Mouse (Mus musculus): ENCODE measurements at regions not wholly inside any gene's neighbourhood (a gene's known extent, or its start where the extent isn't known, plus 50 kb on each side); places are given as distances from the start of the nearest gene placed in this dataset.

- no peak for DNase-seq (ENCODE audit: low spot score in 2 of 2)
These were observed 204.6 kb upstream of the Mme start for GRCm38 (mm10) chr3:63036691-63037090.

- no peak for DNase-seq (ENCODE audit: low spot score in 2 of 2)
These were observed 170.6 kb upstream of the Mme start for GRCm38 (mm10) chr3:63070786-63071185.

GRCm38 (mm10) chr3:63073051-63073450 lies 168.3 kb upstream of the Mme start:
- no peak for DNase-seq (ENCODE audit: low spot score in 2 of 2)

GRCm38 (mm10) chr3:63078181-63078580 lies 163.2 kb upstream of the Mme start:
- DNase-seq (ENCODE audit: low spot score in 2 of 2), result no peak

- no peak for DNase-seq (ENCODE audit: low spot score in 2 of 2)
These were observed 159.2 kb upstream of the Mme start for GRCm38 (mm10) chr3:63082161-63082560.

- no peak for DNase-seq (ENCODE audit: low spot score in 2 of 2)
These were observed 155.9 kb upstream of the Mme start for GRCm38 (mm10) chr3:63085426-63085825.

- peak in 1 of 2 experiments; percentile 1 for DNase-seq (ENCODE audit: low spot score in 2 of 2)
These were observed 148.4 kb upstream of the Mme start for GRCm38 (mm10) chr3:63092901-63093300.

GRCm38 (mm10) chr3:63115216-63115615 lies 126.1 kb upstream of the Mme start:
- no peak for DNase-seq (ENCODE audit: low spot score in 2 of 2)

GRCm38 (mm10) chr3:63131883-63132282 lies 109.5 kb upstream of the Mme start:
- no peak for DNase-seq (ENCODE audit: low spot score in 2 of 2)

- DNase-seq (ENCODE audit: low spot score in 2 of 2), result no peak
These were observed 103.8 kb upstream of the Mme start for GRCm38 (mm10) chr3:63137391-63138147.

- DNase-seq (ENCODE audit: low spot score in 2 of 2), result no peak
These were observed 95.1 kb upstream of the Mme start for GRCm38 (mm10) chr3:63146237-63146636.

- no peak for DNase-seq (ENCODE audit: low spot score in 2 of 2)
These were observed 58.7 kb upstream of the Mme start for GRCm38 (mm10) chr3:63182411-63183166.

- no peak for DNase-seq (ENCODE audit: low spot score in 2 of 2)
These were observed 53.4 kb upstream of the Mme start for GRCm38 (mm10) chr3:63187836-63188440.
